Mouse (Mus musculus): ENCODE measurements around the gene Slc25a34.

GRCm38 (mm10) chr4:141568966-141569365 is 54.7 kb downstream of the Slc25a34 start:
- TF ChIP-seq TAL1 (IDR thresholded peaks at IDR 0.05; ENCODE audit: low read length) (no peak), GATA1 (IDR thresholded peaks at IDR 0.05; ENCODE audit: low read length) (no peak)
